In the genomic region with DNA sequence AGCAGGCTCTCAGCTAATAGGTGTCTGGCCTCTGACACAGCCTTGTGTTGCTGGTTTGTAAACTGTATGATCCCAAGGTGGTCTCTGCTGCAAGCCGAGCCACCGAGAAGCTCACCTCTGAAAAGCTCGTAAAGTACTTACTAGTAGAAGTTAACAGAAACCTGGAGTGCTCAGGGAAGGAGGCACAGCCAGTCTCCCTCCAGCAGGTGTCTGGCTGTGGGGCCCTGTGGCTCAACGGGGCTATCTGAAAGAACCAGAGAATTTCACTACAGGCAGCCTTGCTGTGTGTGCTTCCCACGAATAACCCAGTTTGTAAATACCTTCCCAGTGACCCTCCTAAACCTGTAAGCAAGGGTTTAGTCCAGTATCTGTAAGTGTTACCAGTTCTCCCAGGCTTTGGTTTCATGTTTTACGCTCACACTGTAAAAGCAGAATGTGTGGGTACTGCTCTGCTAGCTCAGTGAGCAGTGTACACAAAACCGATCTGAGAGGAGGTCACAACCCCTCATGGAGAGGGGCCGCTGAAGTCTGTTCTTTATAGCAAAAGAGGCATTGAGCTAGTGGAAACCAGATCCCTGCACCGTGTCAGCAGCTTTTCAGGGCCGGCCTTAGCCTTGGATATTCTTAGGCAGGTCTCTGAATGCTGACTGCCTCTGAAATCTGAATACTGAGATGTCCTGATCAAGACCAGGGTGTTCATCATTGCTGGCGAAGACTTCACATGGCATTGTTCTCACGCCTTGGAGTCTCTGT, we compare ENCODE assay signal across 10 mouse cellular contexts.
A peak's percentile ranks its signal among the peaks of the same experiment; 100 is the strongest.
DNase-seq lines count a peak whose midpoint lies in the region; ATAC-seq and TF ChIP-seq lines count a peak whose summit lies in the region.
"Had no signal": no experiment of that assay in that cellular context is flagged by ENCODE, and none has a peak within 500 bp of the region (broad histone marks: within the 10 kb centered on the region; RNA-seq: fewer than 3 reads in every experiment).

No protein-coding gene starts in this region.

- no peak overlapping the region for H3K4me3 ChIP-seq in hindbrain, embryonic 10.5 days
- H3K4me3 ChIP-seq in hindbrain, postnatal 0 days (ENCODE audit: low read length): no peak overlapping the region
- H3K4me3 ChIP-seq in midbrain, embryonic 12.5 days: no peak overlapping the region
- no peak overlapping the region for H3K4me3 ChIP-seq in midbrain, embryonic 16.5 days (ENCODE audit: low read depth, low read length)
- H3K4me3 ChIP-seq in neural tube, embryonic 15.5 days (replicated peaks): no peak overlapping the region

- H3K36me3 ChIP-seq in hindbrain, embryonic 10.5 days: peaks cover 43% of the 10 kb centered on the region
- H3K36me3 ChIP-seq in hindbrain, postnatal 0 days (ENCODE audit: insufficient read depth, low read length): no peaks in the 10 kb centered on the region
- H3K36me3 ChIP-seq in midbrain, embryonic 12.5 days: peaks cover 23% of the 10 kb centered on the region
- no peaks in the 10 kb centered on the region for H3K36me3 ChIP-seq in midbrain, embryonic 16.5 days (ENCODE audit: control insufficient read depth, insufficient read depth, low read length)
- H3K36me3 ChIP-seq in neural tube, embryonic 15.5 days: no peaks in the 10 kb centered on the region; the same call in 1 of the 2 replicates

- WGBS in hindbrain, embryonic 10.5 days: 58% methylated on average over 12 of the region's 12 CpGs
- WGBS in hindbrain, postnatal 0 days: 58% methylated on average over 12 of the region's 12 CpGs
- WGBS in midbrain, embryonic 12.5 days: 60% methylated on average over 12 of the region's 12 CpGs
- 61% methylated on average over 12 of the region's 12 CpGs for whole genome bisulfite sequencing in midbrain, embryonic 16.5 days
- 50% methylated on average over 12 of the region's 12 CpGs for WGBS in neural tube, embryonic 15.5 days

- peaks cover 26% of the 10 kb centered on the region for H3K4me1 ChIP-seq in hindbrain, embryonic 10.5 days (replicated peaks)
- no peaks in the 10 kb centered on the region for H3K4me1 ChIP-seq in hindbrain, postnatal 0 days (ENCODE audit: insufficient read depth, low read length)
- H3K4me1 ChIP-seq in midbrain, embryonic 12.5 days: peaks cover 15% of the 10 kb centered on the region
- 0 out of 2 replicates have a peak, but pooled peaks cover 2% of the 10 kb centered on the region for H3K4me1 ChIP-seq in midbrain, embryonic 16.5 days (ENCODE audit: control insufficient read depth, insufficient read depth, low read length)
- peaks cover 15% of the 10 kb centered on the region; the same call in 1 of the 2 replicates for H3K4me1 ChIP-seq in neural tube, embryonic 15.5 days

- H3K27me3 ChIP-seq in hindbrain, embryonic 10.5 days (ENCODE audit: insufficient read depth, poor library complexity, severe bottlenecking): no peaks in the 10 kb centered on the region
- no peaks in the 10 kb centered on the region for H3K27me3 ChIP-seq in hindbrain, postnatal 0 days (ENCODE audit: insufficient read depth, low read length)
- H3K27me3 ChIP-seq in midbrain, embryonic 12.5 days: no peaks in the 10 kb centered on the region
- no peaks in the 10 kb centered on the region for H3K27me3 ChIP-seq in midbrain, embryonic 16.5 days (ENCODE audit: control insufficient read depth, insufficient read depth, low read depth, low read length)
- no peaks in the 10 kb centered on the region for H3K27me3 ChIP-seq in neural tube, embryonic 15.5 days (replicated peaks)

- no peak; the same call in 1 of the 2 replicates for ATAC-seq in hindbrain, postnatal 0 days
- ATAC-seq in midbrain, embryonic 12.5 days (ENCODE audit: low FRiP score, low read depth): no peak
- ATAC-seq in midbrain, embryonic 16.5 days: no peak
- ATAC-seq in neural tube, embryonic 15.5 days (ENCODE audit: low FRiP score): no peak

- peak overlapping the region; percentile 67 for H3K27ac ChIP-seq in hindbrain, embryonic 10.5 days
- H3K27ac ChIP-seq in hindbrain, postnatal 0 days: no peak overlapping the region
- H3K27ac ChIP-seq in midbrain, embryonic 12.5 days (replicated peaks): peak overlapping the region; percentile 8; the same call in 1 of the 2 replicates
- H3K27ac ChIP-seq in midbrain, embryonic 16.5 days (ENCODE audit: low read length): no peak overlapping the region
- peak overlapping the region; percentile 20; the same call in 1 of the 2 replicates for H3K27ac ChIP-seq in neural tube, embryonic 15.5 days (replicated peaks)

- H3K4me2 ChIP-seq in hindbrain, postnatal 0 days (ENCODE audit: low read depth, low read length): no peak overlapping the region
- no peak overlapping the region for H3K4me2 ChIP-seq in midbrain, embryonic 12.5 days (replicated peaks)
- H3K4me2 ChIP-seq in midbrain, embryonic 16.5 days (ENCODE audit: low read length): no peak overlapping the region
- H3K4me2 ChIP-seq in neural tube, embryonic 15.5 days: no peak overlapping the region

- no peak for TF ChIP-seq CTCF in hindbrain, postnatal 0 days (IDR thresholded peaks at IDR 0.05; ENCODE audit: low read depth)

- H3K9ac ChIP-seq in hindbrain, postnatal 0 days (replicated peaks; ENCODE audit: low read length): no peak overlapping the region
- H3K9ac ChIP-seq in midbrain, embryonic 12.5 days (replicated peaks): no peak overlapping the region
- H3K9ac ChIP-seq in midbrain, embryonic 16.5 days (ENCODE audit: low read depth, low read length): no peak overlapping the region
- no peak overlapping the region for H3K9ac ChIP-seq in neural tube, embryonic 15.5 days (replicated peaks)

- DNase-seq in embryo, embryonic 10 days (ENCODE audit: low spot score): peak; percentile 21
- no peak for DNase-seq in embryo, embryonic 9.5 days (ENCODE audit: extremely low spot score)
- peak; percentile 38 for DNase-seq in hindbrain, embryonic 10.5 days (ENCODE audit: low spot score)
- no peak for DNase-seq in hindbrain, postnatal 0 days (ENCODE audit: low spot score)
- DNase-seq in adipocyte (ENCODE audit: low spot score): no peak
- DNase-seq: adrenal gland, adult 8-10 months; cerebellum, adult 18-20 months had no signal

- H3K9me3 ChIP-seq in hindbrain, embryonic 10.5 days: no peaks in the 10 kb centered on the region
- no peaks in the 10 kb centered on the region for H3K9me3 ChIP-seq in hindbrain, postnatal 0 days (ENCODE audit: low read length)
- no peaks in the 10 kb centered on the region for H3K9me3 ChIP-seq in midbrain, embryonic 12.5 days
- no peaks in the 10 kb centered on the region for H3K9me3 ChIP-seq in midbrain, embryonic 16.5 days (replicated peaks; ENCODE audit: control insufficient read depth, low read length, poor library complexity, severe bottlenecking)
- no peaks in the 10 kb centered on the region for H3K9me3 ChIP-seq in neural tube, embryonic 15.5 days (replicated peaks)

Comparison
In these comparisons a context has a peak if more than half of its experiments do, and no peak if none do; other contexts are left out.
1. DNase-seq: peak in embryo, embryonic 10 days (single experiment) and hindbrain, embryonic 10.5 days (single experiment); none in embryo, embryonic 9.5 days (single experiment), hindbrain, postnatal 0 days (single experiment) and adipocyte (single experiment).
2. H3K27ac ChIP-seq: peak in hindbrain, embryonic 10.5 days (single experiment), midbrain, embryonic 12.5 days (single experiment) and neural tube, embryonic 15.5 days (single experiment); none in hindbrain, postnatal 0 days (single experiment) and midbrain, embryonic 16.5 days (single experiment).